Mouse (Mus musculus): ENCODE measurements around the gene Dnajb14.
"Not testable (repeated sequence)": the region's sequence is repeated elsewhere in the genome, so short reads cannot be mapped to it uniquely, and the experiment has no call there.

Dnajb14 gene

GRCm38 (mm10) chr3:137952225-137952913 lies 84.9 kb downstream of the Dnajb14 start:
- in situ Hi-C loops (cut with MboI, MseI), result no loop called here

DNA sequence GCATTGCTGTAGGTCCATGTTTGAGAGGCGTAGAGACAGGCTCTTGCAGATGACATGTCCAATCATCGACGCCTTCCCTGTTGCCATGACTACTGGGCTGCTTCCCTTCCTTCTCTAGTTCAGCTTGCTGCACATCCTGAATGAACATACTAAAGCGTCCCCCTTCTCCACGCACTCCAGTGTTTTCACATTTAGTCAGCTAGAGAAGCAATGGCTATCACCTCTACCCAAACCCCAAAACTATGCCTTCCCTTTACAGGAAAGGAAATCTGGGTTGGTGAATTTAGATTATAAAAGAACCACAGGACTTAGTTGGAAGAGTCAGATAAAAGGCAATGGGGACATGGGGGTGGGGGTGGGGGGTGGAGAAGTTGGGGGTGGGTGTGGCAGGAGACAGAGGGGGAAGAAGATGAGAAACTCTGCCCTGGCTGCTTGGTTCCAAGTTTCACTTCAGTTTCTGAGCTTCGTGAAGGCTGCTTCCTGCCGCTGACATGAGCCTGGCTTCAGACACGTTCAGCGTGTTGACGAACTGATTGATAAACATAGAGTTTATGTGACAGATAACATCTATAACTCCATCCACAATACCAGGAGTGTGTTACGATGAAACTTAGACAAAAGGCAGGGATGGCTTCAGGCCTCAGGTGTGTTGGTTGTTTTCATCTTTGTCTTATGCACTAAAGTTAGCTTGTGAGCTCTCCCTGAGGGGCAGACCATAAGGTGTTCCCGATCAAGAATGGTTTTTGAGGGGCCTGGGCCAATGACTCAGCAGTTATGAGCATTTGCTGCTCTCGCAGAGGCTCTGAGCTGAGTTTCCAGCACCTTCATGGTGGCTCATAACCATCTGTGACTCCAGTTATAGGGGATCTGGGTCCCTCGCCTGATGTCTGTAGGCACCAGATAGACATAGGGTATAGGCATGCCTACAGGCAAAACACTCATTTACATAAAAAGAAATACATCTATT lies 85.7 kb downstream of the Dnajb14 start:
- in situ Hi-C loops (cut with MboI, MseI), result no loop called here

DNA sequence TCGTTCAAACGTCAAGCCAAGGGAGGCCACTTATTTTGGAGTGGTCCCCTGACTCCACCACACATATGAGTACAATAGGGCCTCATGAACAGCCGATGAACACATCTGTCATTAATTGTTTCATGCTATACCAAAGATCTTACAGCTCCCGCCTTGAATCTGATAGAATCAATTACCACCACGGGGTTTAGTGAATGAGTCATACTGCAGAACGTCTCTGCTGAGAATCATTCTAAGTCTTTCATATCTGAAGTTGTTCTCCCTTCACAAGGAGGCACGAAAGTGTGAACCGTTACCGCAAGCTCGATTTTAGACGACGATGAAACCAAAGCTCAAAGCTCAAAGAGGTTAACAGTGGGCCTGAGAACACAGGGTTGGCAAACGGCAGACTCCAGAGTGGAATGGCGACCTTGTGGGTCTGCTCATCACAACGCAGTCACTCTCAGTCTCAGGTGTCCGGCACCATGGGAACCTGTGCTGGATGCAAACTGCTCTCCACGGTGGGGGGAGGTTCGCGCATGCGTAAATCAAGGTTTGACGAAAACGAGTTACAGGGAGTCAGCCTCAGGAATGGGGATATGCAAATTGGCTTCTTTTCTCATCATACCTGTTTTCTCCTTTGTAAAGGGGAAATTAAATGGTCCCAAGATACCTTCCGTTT lies 86.9 kb downstream of the Dnajb14 start:
- in situ Hi-C loops (cut with MboI, MseI), result no loop called here

DNA sequence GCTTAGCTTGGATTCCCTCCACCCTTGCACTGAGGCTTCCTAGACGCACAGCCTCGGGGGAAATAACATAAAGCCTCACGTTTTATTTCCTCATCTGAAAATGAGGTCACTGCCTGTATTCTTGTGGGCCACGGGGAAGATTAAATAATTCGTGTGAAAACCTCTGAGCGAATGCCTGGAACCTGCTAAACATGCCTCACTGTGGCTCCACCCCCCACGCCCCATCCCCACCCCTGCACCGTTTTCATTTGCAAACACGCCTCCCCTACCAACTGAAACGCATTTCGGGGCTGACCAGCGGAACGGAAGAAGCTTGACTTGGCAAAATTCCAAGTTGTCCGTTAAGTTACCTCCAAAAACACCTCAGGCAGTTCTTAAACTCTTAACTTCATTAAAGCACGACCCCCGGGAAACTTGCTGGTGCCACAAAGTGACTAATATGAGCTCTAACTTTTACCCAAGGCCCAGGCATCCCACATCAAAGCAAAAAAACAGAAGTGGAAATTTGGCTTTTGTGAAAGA lies 88.1 kb downstream of the Dnajb14 start:
- in situ Hi-C loops (cut with MboI, MseI), result no loop called here

DNA sequence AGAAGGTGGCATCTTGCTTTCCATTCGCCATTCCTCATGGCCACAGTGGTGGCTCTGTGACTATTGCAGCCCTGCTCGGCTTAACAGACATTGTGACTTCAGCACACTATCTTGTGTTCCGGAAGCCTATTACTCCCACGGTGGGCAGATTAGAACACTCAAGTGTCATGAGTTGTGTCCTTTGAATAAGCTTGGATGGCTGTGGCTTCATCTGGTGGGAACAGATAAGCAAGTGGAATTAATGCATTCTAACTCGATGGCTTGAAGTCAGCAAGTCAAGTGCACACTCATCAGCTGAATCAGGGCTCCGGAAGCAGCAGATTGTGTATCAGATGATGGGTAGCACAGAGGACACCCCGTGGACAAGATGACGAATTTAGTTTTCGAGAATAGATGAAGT lies 90.4 kb downstream of the Dnajb14 start:
- in situ Hi-C loops (cut with MboI, MseI), result no loop called here

DNA sequence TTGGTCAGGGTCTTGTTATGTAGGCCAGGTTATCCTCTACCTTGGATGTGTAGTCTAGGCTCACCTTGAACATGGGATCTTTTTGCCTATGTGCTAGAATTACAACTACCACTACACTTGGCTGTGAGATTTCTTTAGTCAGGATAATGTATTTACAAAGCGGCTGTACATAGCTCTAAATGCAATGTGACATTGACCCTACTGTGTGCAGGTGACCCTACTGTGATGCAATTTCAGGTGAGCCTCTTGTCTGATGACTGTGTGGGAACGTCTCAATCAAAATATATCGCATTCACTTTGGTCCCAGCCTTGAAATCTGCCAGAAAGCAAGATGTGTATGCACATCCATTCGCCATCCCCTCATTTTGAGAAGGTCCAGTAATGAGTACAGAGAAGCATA lies 90.9 kb downstream of the Dnajb14 start:
- in situ Hi-C loops (cut with MboI, MseI), result no loop called here

DNA sequence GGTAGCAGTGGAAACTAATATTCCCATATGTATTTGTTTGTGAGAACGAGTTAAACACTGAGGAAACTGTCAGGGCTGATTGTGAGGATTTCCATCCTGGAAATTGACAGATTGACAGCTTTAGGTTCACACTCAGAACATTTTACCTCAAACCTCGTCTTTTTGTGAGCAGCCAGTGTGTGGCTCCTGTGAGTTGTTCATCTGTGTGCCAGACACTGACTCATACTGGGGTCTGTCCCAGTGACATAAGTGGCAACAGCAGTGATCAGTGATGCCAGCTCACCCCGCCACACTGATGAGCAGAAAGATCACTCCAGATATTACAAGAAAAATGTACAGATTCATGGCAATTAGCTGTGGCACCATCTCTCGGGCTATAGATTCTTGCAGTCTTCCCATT lies 92.0 kb downstream of the Dnajb14 start:
- in situ Hi-C loops (cut with MboI, MseI), result no loop called here

DNA sequence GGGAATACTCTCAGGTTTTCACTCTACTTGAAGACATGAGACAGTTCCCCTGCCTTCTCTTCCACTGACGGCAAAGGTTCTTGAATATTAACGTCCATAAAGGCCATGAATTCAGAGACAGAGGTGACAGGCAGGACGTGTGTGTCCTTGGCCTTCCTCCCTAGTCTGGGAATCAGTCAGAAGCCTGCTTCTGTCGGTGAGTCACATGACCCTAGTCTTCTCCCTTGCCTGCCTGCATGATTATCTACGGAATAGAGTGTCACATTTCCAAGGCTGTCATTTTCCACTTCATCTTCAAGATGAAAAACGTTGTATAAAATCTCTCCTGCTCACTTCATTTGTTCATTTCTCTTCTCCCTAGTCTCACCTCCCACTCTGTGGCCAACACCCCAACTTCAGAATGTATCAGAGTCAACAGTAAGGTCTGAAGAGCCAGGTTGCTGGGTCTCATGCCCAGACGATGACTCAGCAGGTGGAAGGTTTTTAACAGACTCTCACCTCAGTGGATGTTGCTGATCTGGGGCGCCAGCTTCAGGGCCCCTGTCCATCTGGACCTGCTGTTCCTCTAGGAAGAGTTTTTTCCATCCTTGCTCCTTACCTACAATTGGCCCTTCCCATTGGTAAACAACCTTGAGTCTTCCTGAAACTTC lies 94.4 kb downstream of the Dnajb14 start:
- in situ Hi-C loops (cut with MboI, MseI), result no loop called here

DNA sequence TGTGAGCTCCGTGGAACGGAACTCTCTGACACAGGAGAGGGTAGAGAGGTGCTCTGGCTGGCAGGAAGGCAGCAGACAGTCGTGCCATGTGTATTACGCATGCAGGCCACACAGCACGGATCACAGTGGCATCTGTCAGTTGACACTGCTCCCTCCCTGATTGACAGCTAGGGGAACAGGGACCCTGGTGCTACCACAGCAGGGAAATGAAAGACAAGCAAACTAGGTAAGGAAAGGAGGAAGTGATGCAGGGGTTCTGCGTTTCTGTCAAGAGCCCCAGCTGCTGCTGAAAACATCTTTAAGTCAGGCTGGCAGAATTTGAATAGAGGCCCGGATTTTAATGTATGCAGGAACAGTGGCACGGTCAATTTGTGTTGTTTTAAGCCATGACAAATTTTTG lies 96.0 kb downstream of the Dnajb14 start:
- in situ Hi-C loops (cut with MboI, MseI), result no loop called here

DNA sequence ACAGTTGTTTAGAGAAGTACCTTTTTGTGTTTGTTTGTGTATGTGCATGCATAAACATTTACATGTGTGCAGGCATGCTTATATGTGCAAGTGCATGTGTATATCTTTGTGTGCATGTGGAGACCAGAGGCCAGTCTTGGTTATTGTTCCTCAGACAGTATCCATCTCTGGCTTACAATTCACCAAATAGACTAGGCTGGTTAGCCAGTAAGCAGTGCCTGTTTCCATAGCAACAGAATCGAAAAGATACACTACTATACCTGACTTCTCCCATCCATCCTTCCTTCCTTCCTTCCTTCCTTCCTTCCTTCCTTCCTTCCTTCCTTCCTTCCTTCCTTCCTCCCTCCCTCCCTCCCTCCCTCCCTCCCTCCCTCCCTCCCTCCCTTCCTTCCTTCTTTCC lies 96.5 kb downstream of the Dnajb14 start:
- in situ Hi-C loops (cut with MboI, MseI), result not testable (repeated sequence)

Data from T-helper 2 cell (primary cell).